Mouse (Mus musculus): Measurements from ENCODE around the gene Dhx16. TPM values are rescaled to one million over a fixed set of nuclear protein-coding genes. Genes with fewer than 3 reads are reported as not detected.

The Dhx16 gene
- polyA plus RNA-seq, 1 experiment from 2014 or later = 50.3 TPM

- DNase-seq (ENCODE audit: low spot score) (no peak), ATAC-seq (replicated peaks; ENCODE audit: low FRiP score) (no peak)
- WGBS = 86% methylated on average over 6 of the region's 6 CpGs
- Histone ChIP-seq H3K4me2 (ENCODE audit: low read depth, low read length, severe bottlenecking) (peak overlapping the region; percentile 83; the same call in 1 of the 2 replicates), H3K9ac (ENCODE audit: low read length) (no peak overlapping the region), H3K4me1 (replicated peaks; ENCODE audit: control insufficient read depth, insufficient read depth, low read length) (peaks cover 9% of the 10 kb centered on the region), H3K27me3 (ENCODE audit: control insufficient read depth, insufficient read depth, low read length) (no peaks in the 10 kb centered on the region), H3K36me3 (ENCODE audit: control insufficient read depth, insufficient read depth, low read length) (peaks cover 2% of the 10 kb centered on the region; the same call in 1 of the 2 replicates), H3K4me3 (ENCODE audit: low read depth, low read length) (no peak overlapping the region), H3K27ac (ENCODE audit: low read depth, low read length) (no peak overlapping the region), H3K9me3 (ENCODE audit: control insufficient read depth, low read length) (no peaks in the 10 kb centered on the region)
Measured at GRCm38 (mm10) chr17:35914975-35915374, 35.4 kb downstream of the Dhx16 start.

GRCm38 (mm10) chr17:35915538-35916296, 36.1 kb downstream of the Dhx16 start:
- DNase-seq (ENCODE audit: low spot score) = no peak
- Histone ChIP-seq H3K9ac (ENCODE audit: low read length) (peak overlapping the region; percentile 97), H3K4me1 (replicated peaks; ENCODE audit: control insufficient read depth, insufficient read depth, low read length) (peaks cover 9% of the 10 kb centered on the region), H3K27ac (ENCODE audit: low read depth, low read length) (no peak overlapping the region), H3K9me3 (ENCODE audit: control insufficient read depth, low read length) (no peaks in the 10 kb centered on the region), H3K4me2 (ENCODE audit: low read depth, low read length, severe bottlenecking) (peak overlapping the region; percentile 83), H3K36me3 (ENCODE audit: control insufficient read depth, insufficient read depth, low read length) (peaks cover 2% of the 10 kb centered on the region; the same call in 1 of the 2 replicates), H3K4me3 (ENCODE audit: low read depth, low read length) (peak overlapping the region; percentile 70), H3K27me3 (ENCODE audit: control insufficient read depth, insufficient read depth, low read length) (no peaks in the 10 kb centered on the region)
- no peak; the same call in 1 of the 2 replicates for ATAC-seq (replicated peaks; ENCODE audit: low FRiP score)
- whole genome bisulfite sequencing = 4% methylated on average over 28 of the region's 28 CpGs

- H3K4me2 ChIP-seq (ENCODE audit: low read depth, low read length, severe bottlenecking) = peak within 1 kb of the TSS; percentile 83
- peaks cover 2% of the 10 kb centered on the region; the same call in 1 of the 2 replicates for H3K36me3 ChIP-seq (ENCODE audit: control insufficient read depth, insufficient read depth, low read length)
- ATAC-seq (replicated peaks; ENCODE audit: low FRiP score) (peak; percentile 92), DNase-seq (ENCODE audit: low spot score) (peak; percentile 100)
- WGBS = under 1% methylated on average over 83 of the region's 83 CpGs
- H3K27me3 ChIP-seq (ENCODE audit: control insufficient read depth, insufficient read depth, low read length) = no peaks in the 10 kb centered on the region
- no peaks in the 10 kb centered on the region for H3K9me3 ChIP-seq (ENCODE audit: control insufficient read depth, low read length)
- H3K4me3 ChIP-seq (ENCODE audit: low read depth, low read length) = peak within 1 kb of the TSS; percentile 70
- peak within 1 kb of the TSS; percentile 97 for H3K9ac ChIP-seq (ENCODE audit: low read length)
- H3K4me1 ChIP-seq (replicated peaks; ENCODE audit: control insufficient read depth, insufficient read depth, low read length) = peaks cover 13% of the 10 kb centered on the region
- H3K27ac ChIP-seq (ENCODE audit: low read depth, low read length) = peak within 1 kb of the TSS; percentile 95
Measured at GRCm38 (mm10) chr17:35916297-35917142, 36.9 kb downstream of the Dhx16 start, which contains the start of the genes Mrps18b and Ppp1r10. Gene Mrps18b (minus strand): TSS chr17:35916389. Gene Ppp1r10 (plus strand): TSS chr17:35916434.

- peak overlapping the region; percentile 95 for H3K27ac ChIP-seq (ENCODE audit: low read depth, low read length)
- under 1% methylated on average over 8 of the region's 8 CpGs for WGBS
- H3K4me3 ChIP-seq (ENCODE audit: low read depth, low read length) = peak overlapping the region; percentile 70
- H3K4me1 ChIP-seq (replicated peaks; ENCODE audit: control insufficient read depth, insufficient read depth, low read length) = peaks cover 13% of the 10 kb centered on the region
- H3K36me3 ChIP-seq (ENCODE audit: control insufficient read depth, insufficient read depth, low read length) = peaks cover 2% of the 10 kb centered on the region; the same call in 1 of the 2 replicates
- no peaks in the 10 kb centered on the region for H3K9me3 ChIP-seq (ENCODE audit: control insufficient read depth, low read length)
- peak overlapping the region; percentile 54 for H3K4me2 ChIP-seq (ENCODE audit: low read depth, low read length, severe bottlenecking)
- peak overlapping the region; percentile 97 for H3K9ac ChIP-seq (ENCODE audit: low read length)
- DNase-seq (ENCODE audit: low spot score) (peak; percentile 70), ATAC-seq (replicated peaks; ENCODE audit: low FRiP score) (no peak)
- no peaks in the 10 kb centered on the region for H3K27me3 ChIP-seq (ENCODE audit: control insufficient read depth, insufficient read depth, low read length)
Measured at GRCm38 (mm10) chr17:35917143-35917462, 37.5 kb downstream of the Dhx16 start.

- Histone ChIP-seq H3K4me2 (ENCODE audit: low read depth, low read length, severe bottlenecking) (peak overlapping the region; percentile 54), H3K36me3 (ENCODE audit: control insufficient read depth, insufficient read depth, low read length) (no peaks in the 10 kb centered on the region), H3K4me1 (replicated peaks; ENCODE audit: control insufficient read depth, insufficient read depth, low read length) (peaks cover 13% of the 10 kb centered on the region), H3K27ac (ENCODE audit: low read depth, low read length) (peak overlapping the region; percentile 95), H3K9me3 (ENCODE audit: control insufficient read depth, low read length) (no peaks in the 10 kb centered on the region), H3K4me3 (ENCODE audit: low read depth, low read length) (peak overlapping the region; percentile 70), H3K27me3 (ENCODE audit: control insufficient read depth, insufficient read depth, low read length) (no peaks in the 10 kb centered on the region), H3K9ac (ENCODE audit: low read length) (peak overlapping the region; percentile 97)
- peak; percentile 79 for DNase-seq (ENCODE audit: low spot score)
- WGBS = under 1% methylated on average over 13 of the region's 13 CpGs
- peak; percentile 20 for ATAC-seq (replicated peaks; ENCODE audit: low FRiP score)
Measured at GRCm38 (mm10) chr17:35917463-35918251, 38.0 kb downstream of the Dhx16 start.

- Histone ChIP-seq H3K27ac (ENCODE audit: low read depth, low read length) (peak overlapping the region; percentile 95), H3K4me2 (ENCODE audit: low read depth, low read length, severe bottlenecking) (peak overlapping the region; percentile 54), H3K9ac (ENCODE audit: low read length) (peak overlapping the region; percentile 97), H3K9me3 (ENCODE audit: control insufficient read depth, low read length) (no peaks in the 10 kb centered on the region), H3K4me1 (replicated peaks; ENCODE audit: control insufficient read depth, insufficient read depth, low read length) (peaks cover 13% of the 10 kb centered on the region), H3K36me3 (ENCODE audit: control insufficient read depth, insufficient read depth, low read length) (peaks cover under 1% of the 10 kb centered on the region; the same call in 1 of the 2 replicates), H3K4me3 (ENCODE audit: low read depth, low read length) (peak overlapping the region; percentile 70), H3K27me3 (ENCODE audit: control insufficient read depth, insufficient read depth, low read length) (no peaks in the 10 kb centered on the region)
- DNase-seq (ENCODE audit: low spot score) (peak; percentile 79), ATAC-seq (replicated peaks; ENCODE audit: low FRiP score) (no peak)
- under 1% methylated on average over 11 of the region's 11 CpGs for whole genome bisulfite sequencing
Measured at GRCm38 (mm10) chr17:35918276-35919059, 38.8 kb downstream of the Dhx16 start.

- no peaks in the 10 kb centered on the region for H3K9me3 ChIP-seq (ENCODE audit: control insufficient read depth, low read length)
- peak overlapping the region; percentile 97 for H3K9ac ChIP-seq (ENCODE audit: low read length)
- DNase-seq (ENCODE audit: low spot score) (peak; percentile 91), ATAC-seq (replicated peaks; ENCODE audit: low FRiP score) (peak; percentile 49)
- peak overlapping the region; percentile 70 for H3K4me3 ChIP-seq (ENCODE audit: low read depth, low read length)
- H3K36me3 ChIP-seq (ENCODE audit: control insufficient read depth, insufficient read depth, low read length) = peaks cover 7% of the 10 kb centered on the region; the same call in 1 of the 2 replicates
- H3K27ac ChIP-seq (ENCODE audit: low read depth, low read length) = peak overlapping the region; percentile 95
- WGBS = 13% methylated on average over 7 of the region's 7 CpGs
- peak overlapping the region; percentile 54 for H3K4me2 ChIP-seq (ENCODE audit: low read depth, low read length, severe bottlenecking)
- peaks cover 13% of the 10 kb centered on the region for H3K4me1 ChIP-seq (replicated peaks; ENCODE audit: control insufficient read depth, insufficient read depth, low read length)
- H3K27me3 ChIP-seq (ENCODE audit: control insufficient read depth, insufficient read depth, low read length) = no peaks in the 10 kb centered on the region
Measured at GRCm38 (mm10) chr17:35919060-35919715, 39.6 kb downstream of the Dhx16 start.

Measured in forebrain, embryonic 11.5 days (tissue).